Mouse (Mus musculus) forebrain, embryonic 14.5 days (tissue): ENCODE data around the gene Cfap36. TPM values are rescaled to one million over a fixed set of nuclear protein-coding genes. Genes with fewer than 3 reads are reported as not detected.

Experiments used
- ATAC-seq: fragments of 200-750 bp; cut with Nextera tagmentation; 2 replicates; pipeline ENCODE4 v1.8.0; 2017; ENCODE audit warnings: mild to moderate bottlenecking, moderate library complexity
- DNase-seq: peaks from one replicate; pipeline ENCODE4 v3.0.0-alpha.2; 2015; ENCODE audit warnings: low spot score
- H3K27ac ChIP-seq: fragments of 300-500 bp; sonication (generic); 2 replicates; pipeline ENCODE4 v1.5.1; 2014; ENCODE audit warnings: low read depth, mild to moderate bottlenecking, control low read depth, low read length, moderate library complexity
- H3K27me3 ChIP-seq: fragments of 300-500 bp; sonication (generic); replicated peaks from 2 replicates; pipeline ENCODE4 v1.6.1; 2014; ENCODE audit warnings: low read length, control low read depth, mixed read lengths; ENCODE audit not compliant: control insufficient read depth, insufficient read depth
- H3K36me3 ChIP-seq: fragments of 300-500 bp; sonication (generic); 2 replicates; pipeline ENCODE4 v1.6.1; 2014; ENCODE audit warnings: low read length, control low read depth; ENCODE audit not compliant: control insufficient read depth, insufficient read depth
- H3K4me1 ChIP-seq: fragments of 300-500 bp; sonication (generic); 2 replicates; pipeline ENCODE4 v1.6.1; 2014; ENCODE audit warnings: antibody characterized with exemption, low read length, control low read depth; ENCODE audit not compliant: control insufficient read depth, insufficient read depth
- H3K4me2 ChIP-seq: fragments of 300-500 bp; sonication (generic); 2 replicates; pipeline ENCODE4 v1.6.1; 2014; ENCODE audit warnings: mild to moderate bottlenecking, control low read depth, low read length
- H3K4me3 ChIP-seq: fragments of 300-500 bp; sonication (generic); 2 replicates; pipeline ENCODE4 v1.5.1; 2014; ENCODE audit warnings: low read depth, low read length, control low read depth
- H3K9ac ChIP-seq: fragments of 300-500 bp; sonication (generic); 2 replicates; pipeline ENCODE4 v1.6.1; 2014; ENCODE audit warnings: mild to moderate bottlenecking, low read length, control low read depth, moderate library complexity
- H3K9me3 ChIP-seq: fragments of 300-500 bp; sonication (generic); replicated peaks from 2 replicates; pipeline ENCODE4 v1.6.1; 2016; ENCODE audit warnings: low read length, control low read depth, mixed read lengths; ENCODE audit not compliant: control insufficient read depth
- WGBS: fragments of 180-500 bp; shearing (Covaris S2); extraction: QIAGEN DNeasy Blood & Tissue Kit; methylation state at CpG from one replicate; pipeline ENCODE4 v1.1.7; 2014; 5-methylcytosine and 5-hydroxymethylcytosine counted together
- polyA plus RNA-seq: library from polyadenylated mRNA; unstranded; fragments of >200 nt; fragmentation: Nextera tagmentation; extraction: Ambion mirVana; gene quantifications from 2 replicates; pipeline ENCODE4 v1.2.1, GENCODE M21; 2014

The Cfap36 gene
- polyA plus RNA-seq, 1 experiment from 2014 or later = 88.5 TPM

DNA sequence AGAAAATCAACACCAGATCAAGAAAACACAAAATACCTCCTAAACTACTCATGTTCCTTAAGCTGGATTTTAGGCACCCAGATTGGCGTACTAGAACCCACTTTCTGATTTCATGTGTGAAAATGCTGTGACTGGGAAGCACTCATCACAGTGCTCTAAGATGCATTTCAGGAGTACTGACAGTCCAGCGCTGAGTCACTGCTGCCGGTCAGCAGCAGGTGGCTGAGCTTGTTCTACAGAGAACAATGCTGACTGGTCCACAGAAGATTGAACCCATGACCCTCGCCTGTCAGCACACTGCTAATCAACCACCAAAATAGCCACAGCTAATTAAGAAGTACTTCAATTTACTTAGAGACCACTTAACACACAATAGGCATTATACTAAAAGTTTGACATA is 5.2 kb downstream of the Cfap36 start:
- 39% methylated on average over 4 of the region's 4 CpGs for WGBS
- ATAC-seq = no peak

DNA sequence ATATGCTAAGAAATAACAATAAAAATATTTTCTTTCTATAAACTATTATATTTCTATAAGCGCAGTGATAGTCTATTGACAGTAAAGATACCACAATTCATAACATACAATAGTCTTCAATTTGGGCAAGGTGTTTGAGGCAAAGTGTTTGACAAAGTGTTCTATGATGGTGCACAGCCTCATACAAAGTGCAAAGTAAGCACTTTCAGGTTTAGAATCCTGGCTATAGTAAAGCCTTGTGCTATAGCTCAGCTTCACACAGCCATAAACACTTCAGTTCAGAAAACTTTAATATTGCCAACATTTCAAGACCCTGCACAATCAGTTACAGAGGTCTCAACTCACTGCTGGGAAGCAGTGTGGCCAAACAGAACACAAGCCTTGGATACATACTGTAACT is 7.9 kb downstream of the Cfap36 start:
- Histone ChIP-seq H3K36me3 (peaks cover 17% of the 10 kb centered on the region), H3K4me1 (no peaks in the 10 kb centered on the region), H3K27me3 (no peaks in the 10 kb centered on the region), H3K9me3 (no peaks in the 10 kb centered on the region), H3K27ac (no peak overlapping the region), H3K4me3 (no peak overlapping the region), H3K9ac (no peak overlapping the region), H3K4me2 (no peak overlapping the region)
- ATAC-seq (no peak), DNase-seq (no peak)
- 98% methylated on average over 1 of the region's 1 CpGs for WGBS

More for the DNA sequence above, 5.2 kb downstream of the Cfap36 start:
- no peak overlapping the region for H3K9ac ChIP-seq
- no peaks in the 10 kb centered on the region for H3K9me3 ChIP-seq
- no peaks in the 10 kb centered on the region for H3K27me3 ChIP-seq
- H3K4me3 ChIP-seq = no peak overlapping the region
- H3K4me1 ChIP-seq = peaks cover 10% of the 10 kb centered on the region; the same call in 1 of the 2 replicates
- DNase-seq = no peak
- H3K27ac ChIP-seq = no peak overlapping the region
- no peak overlapping the region for H3K4me2 ChIP-seq
- peaks cover 11% of the 10 kb centered on the region for H3K36me3 ChIP-seq

GRCm38 (mm10) chr11:29238551-29238950 is 8.7 kb downstream of the Cfap36 start:
- no peak for ATAC-seq
- Histone ChIP-seq H3K4me1 (no peaks in the 10 kb centered on the region), H3K27me3 (no peaks in the 10 kb centered on the region), H3K36me3 (peaks cover 17% of the 10 kb centered on the region), H3K4me3 (no peak overlapping the region), H3K27ac (no peak overlapping the region), H3K9me3 (no peaks in the 10 kb centered on the region), H3K9ac (no peak overlapping the region), H3K4me2 (no peak overlapping the region)
- 89% methylated on average over 3 of the region's 3 CpGs for WGBS
- DNase-seq = no peak

DNA sequence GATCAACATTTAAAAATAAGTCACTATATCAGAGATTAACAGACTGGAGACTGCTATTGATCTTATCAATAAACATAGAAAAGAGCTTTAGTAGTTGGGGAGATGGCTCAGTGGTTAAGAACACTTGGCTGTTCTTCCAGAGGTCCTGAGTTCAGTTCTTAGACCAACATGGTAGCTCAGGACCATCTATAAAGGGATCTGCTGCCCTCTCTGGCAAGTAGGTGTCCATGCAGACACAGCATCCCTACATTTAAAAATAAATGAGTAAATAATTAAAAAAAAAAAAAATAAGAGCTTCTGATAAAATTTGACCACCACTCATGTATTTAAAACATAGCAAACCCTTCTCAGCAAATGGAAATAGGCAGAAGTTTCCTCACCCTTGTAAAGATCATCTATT is 9.2 kb downstream of the Cfap36 start:
- Histone ChIP-seq H3K27ac (no peak overlapping the region), H3K9me3 (no peaks in the 10 kb centered on the region), H3K27me3 (no peaks in the 10 kb centered on the region), H3K4me2 (no peak overlapping the region), H3K4me3 (no peak overlapping the region), H3K9ac (no peak overlapping the region), H3K36me3 (peaks cover 14% of the 10 kb centered on the region), H3K4me1 (no peaks in the 10 kb centered on the region)
- ATAC-seq (no peak), DNase-seq (no peak)

DNA sequence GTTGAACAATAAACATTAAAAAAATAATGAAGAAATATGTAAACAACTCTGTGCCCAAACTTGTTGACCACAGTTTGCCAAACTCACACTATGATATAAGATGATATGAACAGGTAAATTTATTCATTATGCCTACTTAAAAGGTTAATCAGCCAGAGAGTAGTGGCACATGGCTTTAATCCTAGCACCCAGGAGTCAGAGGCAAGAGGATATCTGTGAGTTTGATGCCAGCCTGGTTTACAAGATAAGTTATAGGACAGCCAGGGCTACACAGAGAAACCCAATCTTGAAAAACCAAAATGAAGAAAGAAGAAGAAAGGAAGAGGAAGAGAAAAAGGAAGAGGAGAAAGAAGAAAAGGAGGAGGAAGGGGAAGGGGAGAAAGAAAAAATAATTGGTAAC is 9.8 kb downstream of the Cfap36 start:
- DNase-seq (no peak), ATAC-seq (no peak)

DNA sequence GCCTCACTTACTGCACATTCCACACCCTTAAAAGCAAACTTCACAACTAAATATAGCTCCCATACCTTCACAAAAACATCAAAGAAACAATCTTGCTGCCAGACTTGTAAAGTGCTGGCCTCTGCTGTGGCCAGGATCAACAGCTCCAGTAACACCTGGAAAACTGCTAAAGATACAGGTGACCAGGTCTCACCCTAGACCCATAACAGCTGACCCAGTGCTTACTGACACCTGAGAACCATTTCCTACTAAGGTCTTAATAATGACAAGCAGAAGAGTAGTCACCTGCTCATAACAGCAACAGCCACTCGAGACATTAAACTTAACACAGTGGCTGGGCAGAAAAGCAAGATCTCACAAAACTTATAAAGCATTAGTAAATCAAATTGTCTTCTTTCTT is 13.6 kb downstream of the Cfap36 start:
- 91% methylated on average over 1 of the region's 1 CpGs for WGBS
- H3K4me1 ChIP-seq = no peaks in the 10 kb centered on the region
- peaks cover 32% of the 10 kb centered on the region for H3K36me3 ChIP-seq
- H3K27me3 ChIP-seq = no peaks in the 10 kb centered on the region
- no peak overlapping the region for H3K27ac ChIP-seq
- H3K9ac ChIP-seq = no peak overlapping the region
- ATAC-seq = no peak
- DNase-seq = no peak
- H3K4me3 ChIP-seq = no peak overlapping the region
- no peaks in the 10 kb centered on the region for H3K9me3 ChIP-seq
- no peak overlapping the region for H3K4me2 ChIP-seq

More for the DNA sequence above, 9.8 kb downstream of the Cfap36 start:
- Histone ChIP-seq H3K4me2 (no peak overlapping the region), H3K36me3 (peaks cover 14% of the 10 kb centered on the region), H3K9ac (no peak overlapping the region), H3K4me3 (no peak overlapping the region), H3K9me3 (no peaks in the 10 kb centered on the region), H3K27ac (no peak overlapping the region), H3K27me3 (no peaks in the 10 kb centered on the region), H3K4me1 (no peaks in the 10 kb centered on the region)

GRCm38 (mm10) chr11:29228957-29229356 is 18.3 kb downstream of the Cfap36 start:
- DNase-seq = no peak
- H3K9me3 ChIP-seq = no peaks in the 10 kb centered on the region
- H3K4me3 ChIP-seq = no peak overlapping the region
- H3K9ac ChIP-seq = no peak overlapping the region
- H3K27ac ChIP-seq = no peak overlapping the region
- peaks cover 50% of the 10 kb centered on the region for H3K36me3 ChIP-seq
- H3K4me1 ChIP-seq = no peaks in the 10 kb centered on the region
- ATAC-seq = no peak
- no peak overlapping the region for H3K4me2 ChIP-seq
- no peaks in the 10 kb centered on the region for H3K27me3 ChIP-seq
- WGBS = 91% methylated on average over 2 of the region's 2 CpGs

DNA sequence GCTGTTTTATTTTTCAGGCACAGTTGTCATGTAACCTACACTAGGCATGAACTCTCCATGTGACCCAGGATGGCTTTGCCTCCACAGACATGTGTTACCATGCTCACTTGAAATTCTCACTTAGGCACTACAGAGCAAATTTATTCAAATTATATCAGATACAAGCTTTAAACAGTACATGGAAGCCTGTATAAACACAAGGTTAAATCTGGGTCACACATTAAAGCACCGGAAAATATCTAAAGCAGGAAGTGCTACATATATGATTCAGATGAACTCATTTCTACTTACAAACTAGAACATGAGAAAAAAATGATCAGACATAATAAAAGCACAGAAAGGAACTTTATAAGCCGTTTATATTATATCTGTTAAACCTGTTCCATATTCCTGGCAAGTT is 22.5 kb downstream of the Cfap36 start:
- no peaks in the 10 kb centered on the region for H3K4me1 ChIP-seq
- no peak overlapping the region for H3K9ac ChIP-seq
- no peak for DNase-seq
- no peak overlapping the region for H3K27ac ChIP-seq
- no peaks in the 10 kb centered on the region for H3K27me3 ChIP-seq
- H3K36me3 ChIP-seq = peaks cover 73% of the 10 kb centered on the region
- WGBS = 91% methylated on average over 2 of the region's 2 CpGs
- no peaks in the 10 kb centered on the region for H3K9me3 ChIP-seq
- H3K4me3 ChIP-seq = no peak overlapping the region
- no peak overlapping the region for H3K4me2 ChIP-seq
- no peak for ATAC-seq

- Histone ChIP-seq H3K9me3 (no peaks in the 10 kb centered on the region), H3K4me1 (no peaks in the 10 kb centered on the region), H3K4me2 (no peak overlapping the region), H3K27me3 (no peaks in the 10 kb centered on the region), H3K36me3 (peaks cover 71% of the 10 kb centered on the region), H3K9ac (no peak overlapping the region), H3K4me3 (no peak overlapping the region), H3K27ac (no peak overlapping the region)
- DNase-seq = no peak
- 94% methylated on average over 5 of the region's 5 CpGs for WGBS
- no peak for ATAC-seq
Measured at GRCm38 (mm10) chr11:29222310-29222709, 24.9 kb downstream of the Cfap36 start.

DNA sequence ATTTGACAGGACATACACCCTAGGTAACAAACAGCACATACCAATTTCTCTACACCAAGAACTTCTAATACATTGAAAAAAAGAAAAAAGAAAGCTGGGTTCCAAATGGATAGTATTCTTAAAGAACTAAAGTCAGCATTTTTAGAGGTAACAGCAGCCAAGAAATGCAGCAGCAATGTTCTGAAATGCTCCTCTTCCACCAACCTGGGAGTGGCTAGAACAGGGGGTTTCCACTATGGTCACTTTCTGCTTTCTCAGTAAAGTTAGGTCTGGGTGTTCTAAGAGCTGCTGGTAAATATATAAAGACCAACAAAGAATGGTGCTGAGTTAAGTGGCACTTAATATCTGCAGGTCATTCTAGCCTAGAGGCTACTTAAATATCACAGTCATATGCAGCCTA is 28.2 kb downstream of the Cfap36 start:
- Histone ChIP-seq H3K4me3 (no peak overlapping the region), H3K27me3 (no peaks in the 10 kb centered on the region)
- ATAC-seq = no peak

More for the DNA sequence above, 28.2 kb downstream of the Cfap36 start:
- no peaks in the 10 kb centered on the region for H3K9me3 ChIP-seq
- no peak overlapping the region for H3K4me2 ChIP-seq
- H3K27ac ChIP-seq = no peak overlapping the region
- DNase-seq = no peak
- peaks cover 74% of the 10 kb centered on the region for H3K36me3 ChIP-seq
- H3K4me1 ChIP-seq = no peaks in the 10 kb centered on the region
- no peak overlapping the region for H3K9ac ChIP-seq
